Mouse (Mus musculus) testis, postnatal 14 days (tissue): ENCODE results near the gene Timm23.
"Not testable (repeated sequence)": the region's sequence is repeated elsewhere in the genome, so short reads cannot be mapped to it uniquely, and the experiment has no call there.

Experiments used
- DNase-seq: peaks from one replicate; pipeline ENCODE4 v3.0.0; 2021; ENCODE audit warnings: low spot score

The Timm23 gene

GRCm38 (mm10) chr14:32201791-32202451 is at the start of gene Timm23, which contains the start of gene Parg:
Gene Timm23 (minus strand): TSS chr14:32201898.
Gene Parg (plus strand): TSS chr14:32201949.
- DNase-seq = peak; percentile 92

DNA sequence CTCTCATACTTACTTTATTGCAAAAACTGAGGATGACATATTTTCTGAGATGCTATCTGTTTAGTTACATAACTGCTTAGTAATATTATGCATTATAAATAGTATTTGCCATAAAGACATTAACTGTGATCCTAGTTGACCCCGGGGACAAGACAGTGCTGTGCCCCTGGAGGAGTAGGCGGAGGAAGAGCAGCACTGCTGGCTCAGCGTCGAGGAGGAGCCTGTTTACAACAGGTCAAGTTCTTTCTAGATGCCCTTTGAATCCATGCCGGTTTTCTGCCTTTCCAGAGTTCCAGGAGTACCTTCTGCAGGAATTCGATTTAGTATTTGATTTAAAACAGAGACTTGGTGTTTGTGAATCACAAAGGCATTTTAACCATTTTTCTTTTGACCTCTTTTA is 47.9 kb upstream of the Timm23 start:
- no peak for DNase-seq

GRCm38 (mm10) chr14:32246019-32246418 is 44.3 kb upstream of the Timm23 start:
- DNase-seq = no peak

- DNase-seq = no peak
Observed at GRCm38 (mm10) chr14:32242401-32242800, 40.7 kb upstream of the Timm23 start.

GRCm38 (mm10) chr14:32228996-32229395 is 27.3 kb upstream of the Timm23 start:
- DNase-seq = no peak

DNA sequence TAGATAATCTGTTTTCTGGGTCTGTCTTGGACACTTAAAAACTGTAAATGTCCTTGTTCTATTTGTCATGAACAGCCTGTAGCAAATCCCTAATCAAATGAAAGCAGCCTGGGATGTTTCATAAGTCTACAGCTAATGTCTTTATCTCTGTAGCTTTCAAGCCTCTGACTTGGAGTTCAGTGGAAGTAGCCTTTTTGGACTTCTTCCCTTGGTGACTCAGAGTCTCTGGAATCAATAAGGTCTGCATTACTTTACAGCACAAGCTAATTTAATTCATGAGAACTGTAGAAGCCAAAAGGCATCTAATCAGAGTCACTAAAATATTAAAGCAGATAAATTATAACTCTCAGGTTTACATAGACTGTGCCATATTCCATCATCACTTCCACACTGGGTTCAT is 24.9 kb upstream of the Timm23 start:
- DNase-seq = no peak

GRCm38 (mm10) chr14:32201354-32201753 is 344 bp downstream of the Timm23 start:
- DNase-seq = no peak

DNA sequence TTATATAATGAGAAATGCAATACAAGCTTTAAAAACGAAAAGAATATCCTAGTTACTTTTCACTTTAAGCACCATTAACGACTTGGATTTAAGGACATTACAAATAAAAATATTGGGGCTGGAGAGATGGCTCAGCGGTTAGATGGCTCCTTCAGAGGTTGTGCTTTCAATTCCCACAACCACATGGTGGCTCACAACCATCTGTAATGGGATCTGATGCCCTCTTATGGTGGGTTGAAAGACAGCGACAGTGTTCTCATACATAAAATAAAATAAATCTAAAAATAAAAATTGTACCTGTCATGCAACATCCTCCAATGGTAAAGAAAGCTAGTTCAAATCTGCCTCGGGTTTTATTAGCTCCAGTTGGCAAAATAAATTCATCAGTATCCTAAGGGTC is 8.1 kb downstream of the Timm23 start:
- DNase-seq = not testable (repeated sequence)

- peak; percentile 26 for DNase-seq
Observed at GRCm38 (mm10) chr14:32192437-32192836, 9.3 kb downstream of the Timm23 start.

- no peak for DNase-seq
Observed at GRCm38 (mm10) chr14:32191926-32192325, 9.8 kb downstream of the Timm23 start.

GRCm38 (mm10) chr14:32190627-32191391 is 10.9 kb downstream of the Timm23 start:
- DNase-seq = no peak

GRCm38 (mm10) chr14:32183846-32184245 is 17.9 kb downstream of the Timm23 start:
- no peak for DNase-seq

GRCm38 (mm10) chr14:32180861-32181260 is 20.8 kb downstream of the Timm23 start:
- DNase-seq = no peak

GRCm38 (mm10) chr14:32179393-32180195 is 22.1 kb downstream of the Timm23 start:
- no peak for DNase-seq

GRCm38 (mm10) chr14:32176590-32176989 is 25.1 kb downstream of the Timm23 start:
- not testable (repeated sequence) for DNase-seq

GRCm38 (mm10) chr14:32175310-32175709 is 26.4 kb downstream of the Timm23 start:
- DNase-seq = no peak

GRCm38 (mm10) chr14:32170137-32170536 is 31.6 kb downstream of the Timm23 start:
- no peak for DNase-seq

DNA sequence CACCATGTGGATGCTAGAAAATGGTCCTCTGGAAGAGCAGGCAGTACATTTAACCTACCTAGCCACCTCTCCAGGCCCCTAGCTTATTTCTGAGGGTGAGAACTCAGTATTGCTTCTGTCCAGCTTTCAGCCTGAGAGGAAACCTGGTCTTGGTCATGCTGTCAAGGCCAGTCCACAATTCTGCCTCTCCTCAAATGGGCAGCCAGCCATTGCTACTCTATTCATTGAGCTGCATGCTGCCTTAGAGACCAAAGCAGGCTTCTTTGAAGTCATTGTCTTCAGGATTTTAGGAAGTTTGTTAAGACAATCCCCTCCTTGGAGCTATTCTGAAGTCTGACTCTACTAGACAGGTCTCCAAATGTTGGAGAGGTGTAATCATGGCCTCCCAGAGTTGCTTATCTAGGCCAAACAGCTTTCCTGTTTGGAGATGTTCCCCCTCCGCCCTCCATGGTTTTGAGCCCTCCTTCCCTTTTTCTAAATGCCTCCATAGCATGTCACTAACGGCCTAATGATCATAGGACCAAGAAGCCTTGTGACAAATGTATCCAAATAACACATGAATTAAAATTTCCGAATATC is 33.0 kb downstream of the Timm23 start:
- DNase-seq = no peak

- DNase-seq = no peak
Observed at GRCm38 (mm10) chr14:32167326-32167725, 34.4 kb downstream of the Timm23 start.

DNA sequence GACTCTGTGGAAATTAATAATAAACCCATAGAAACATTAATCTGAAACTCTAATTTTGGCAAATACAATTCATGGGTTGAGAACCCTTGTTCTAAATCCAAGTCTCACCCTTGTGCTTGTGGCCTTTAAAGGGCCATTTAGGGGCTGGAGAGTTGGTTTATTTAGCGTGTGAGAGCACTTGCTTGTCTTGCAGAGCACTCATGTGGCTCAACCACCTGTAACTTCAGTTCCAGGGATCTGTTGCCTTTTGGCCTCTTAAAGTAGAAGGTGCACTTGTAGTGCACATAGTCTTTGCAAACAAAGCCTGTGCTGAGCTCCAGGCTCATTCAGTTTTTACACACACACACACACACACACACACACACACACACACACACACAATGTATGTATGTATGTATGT is 34.9 kb downstream of the Timm23 start:
- no peak for DNase-seq

DNA sequence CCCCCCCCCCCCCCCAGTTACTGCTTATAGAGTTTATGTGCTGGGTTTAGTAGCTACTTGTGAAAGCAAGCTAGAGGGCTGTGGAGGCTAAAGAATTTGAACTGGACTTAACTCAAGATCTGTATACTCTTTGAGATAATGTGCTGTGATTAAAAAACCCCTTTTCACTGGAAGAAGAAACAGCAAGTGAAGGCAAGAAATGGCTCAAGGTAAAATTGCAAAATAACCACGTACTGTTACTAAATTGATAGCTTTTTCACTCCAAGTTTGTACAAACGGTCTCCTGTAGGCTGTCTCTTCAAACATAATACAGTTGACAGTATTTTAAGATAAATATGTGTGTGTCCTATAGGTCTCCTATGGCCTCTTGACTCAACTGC is 35.6 kb downstream of the Timm23 start:
- DNase-seq = no peak
